ENCODE assay signal across 8 mouse cellular contexts in genomic region chr15:91049496-91050441, GRCm38 (mm10). TPM values are rescaled to one million over a fixed set of nuclear protein-coding genes. Genes with fewer than 3 reads are reported as not detected.
DNase-seq lines count a peak whose midpoint lies in the region; ATAC-seq lines count a peak whose summit lies in the region.

Gene Kif21a (minus strand): TSS chr15:91049948.

- H3K4me1 ChIP-seq in erythroblast, embryonic 14.5 days (ENCODE audit: control insufficient read depth), result peaks cover 9% of the 10 kb centered on the region
- H3K4me1 ChIP-seq in embryonic facial prominence, embryonic 10.5 days, result peaks cover 14% of the 10 kb centered on the region

- intact Hi-C loops in left cerebral cortex, postnatal 25 days (cut with DNase I), result loop anchor here (2.0 to 5.0 kb wide), 3 partner anchors 57 to 141 kb away; partner anchors contain the start of gene Abcd2

- peak within 1 kb of the TSS; percentile 66 for H3K4me3 ChIP-seq in erythroblast, embryonic 14.5 days (replicated peaks)
- peak within 1 kb of the TSS; percentile 85 for H3K4me3 ChIP-seq in embryonic facial prominence, embryonic 10.5 days

- H3K27ac ChIP-seq in embryonic facial prominence, embryonic 10.5 days (replicated peaks), result peak within 1 kb of the TSS; percentile 93

- ATAC-seq in erythroblast, adult 5-6 weeks (replicated peaks; ENCODE audit: low FRiP score, poor library complexity, severe bottlenecking), result no peak
- ATAC-seq in megakaryocyte progenitor cell, adult 5-6 weeks (replicated peaks; ENCODE audit: poor library complexity), result peak; percentile 90

- H3K27me3 ChIP-seq in erythroblast, embryonic 14.5 days (ENCODE audit: control insufficient read depth), result peaks cover 19% of the 10 kb centered on the region
- 0 out of 2 replicates have a peak, but pooled peaks cover 8% of the 10 kb centered on the region for H3K27me3 ChIP-seq in embryonic facial prominence, embryonic 10.5 days (replicated peaks; ENCODE audit: low read depth, poor library complexity, severe bottlenecking)

- H3K9me3 ChIP-seq in erythroblast, embryonic 14.5 days (ENCODE audit: control insufficient read depth, low read length), result no peaks in the 10 kb centered on the region
- no peaks in the 10 kb centered on the region for H3K9me3 ChIP-seq in embryonic facial prominence, embryonic 10.5 days

- H3K36me3 ChIP-seq in erythroblast, embryonic 14.5 days (ENCODE audit: control insufficient read depth), result no peaks in the 10 kb centered on the region
- H3K36me3 ChIP-seq in embryonic facial prominence, embryonic 10.5 days (replicated peaks), result no peaks in the 10 kb centered on the region

- DNase-seq in embryonic facial prominence, embryonic 10.5 days (ENCODE audit: low spot score), result peak; percentile 83
- DNase-seq in heart, adult 11 months, result peak; percentile 95
- DNase-seq in kidney, adult 11 months, result peak; percentile 75
- DNase-seq in left cerebral cortex, postnatal 25 days (ENCODE audit: low spot score in 2 of 2), result peak; percentile 80 to 82
- DNase-seq in right cerebral cortex, postnatal 25 days, result peak; percentile 82

- WGBS in embryonic facial prominence, embryonic 10.5 days, result under 1% methylated on average over 84 of the region's 89 CpGs

RNA-seq across cellular contexts. Expression of gene Kif21a, which starts in this region (rescaled TPM):
- polyA plus RNA-seq in erythroblast, embryonic 14.5 days (2012), result 0.01 and 0.02 TPM in 2 replicates
- total RNA-seq in erythroblast, adult 5-6 weeks (2015; ENCODE audit: low replicate concordance), result not detected in 2 replicates
- total RNA-seq in erythroblast, adult 5-6 weeks (2017; ENCODE audit: low replicate concordance), result 0.98 TPM in 1 of 2 replicates, not detected in the other
- polyA plus RNA-seq in embryonic facial prominence, embryonic 10.5 days (2016; fragmentation: Nextera tagmentation; extraction: Ambion mirVana), result 9.2 and 11.5 TPM in 2 replicates
- 100 to 1,000 TPM; 113 to 119 TPM for total RNA-seq in left cerebral cortex, postnatal 25 days (2021)
- total RNA-seq in megakaryocyte progenitor cell, adult 5-6 weeks (2015), result 0.10 and 0.17 TPM in 2 replicates
- total RNA-seq in megakaryocyte progenitor cell, adult 5-6 weeks (2017), result 1.1 and 1.8 TPM in 2 replicates

Comparison
In these comparisons a context has a peak if more than half of its experiments do, and no peak if none do; other contexts are left out.
1. RNA of gene Kif21a (total RNA-seq): 113 to 119 TPM in left cerebral cortex, postnatal 25 days; 0.10 to 1.8 TPM in megakaryocyte progenitor cell, adult 5-6 weeks and 0.98 TPM in erythroblast, adult 5-6 weeks; every median in the first group is over 10 times any median in the second.
2. RNA of gene Kif21a (polyA plus RNA-seq): 9.2 to 11.5 TPM in embryonic facial prominence, embryonic 10.5 days; 0.01 to 0.02 TPM in erythroblast, embryonic 14.5 days; every median in the first group is over 10 times any median in the second.
3. Peak in every context shown above with its lines, with median percentiles within 50 percentile points of each other: DNase-seq.